Mouse (Mus musculus) lung, embryonic 14.5 days (tissue): ENCODE measurements at regions not wholly inside any gene's neighbourhood (a gene's known extent, or its start where the extent isn't known, plus 50 kb on each side); places are given as distances from the start of the nearest gene placed in this dataset.

ENCODE experiments used
- ATAC-seq: fragments of 200-750 bp; cut with Nextera tagmentation; 2 replicates; pipeline ENCODE4 v1.8.0; 2017; ENCODE audit warnings: mild to moderate bottlenecking, moderate TSS enrichment, moderate library complexity; ENCODE audit not compliant: insufficient read depth
- DNase-seq: peaks from one replicate; pipeline ENCODE4 v3.0.0-alpha.2; 2015
- H3K27ac ChIP-seq: fragments of 300-500 bp; sonication (generic); 2 replicates; pipeline ENCODE4 v1.5.1; 2014; ENCODE audit warnings: low read depth, mild to moderate bottlenecking, moderate library complexity
- H3K27me3 ChIP-seq: fragments of 300-500 bp; sonication (generic); 2 replicates; pipeline ENCODE4 v1.6.1; 2014; ENCODE audit warnings: low read length, control low read depth; ENCODE audit not compliant: insufficient read depth
- H3K36me3 ChIP-seq: fragments of 300-500 bp; sonication (generic); 2 replicates; pipeline ENCODE4 v1.6.1; 2014; ENCODE audit warnings: control low read depth; ENCODE audit not compliant: insufficient read depth
- H3K4me1 ChIP-seq: fragments of 300-500 bp; sonication (generic); 2 replicates; pipeline ENCODE4 v1.6.1; 2014; ENCODE audit warnings: antibody characterized with exemption, control low read depth; ENCODE audit not compliant: insufficient read depth
- H3K4me2 ChIP-seq: fragments of 300-500 bp; sonication (generic); 2 replicates; pipeline ENCODE4 v1.6.1; 2014; ENCODE audit warnings: mild to moderate bottlenecking
- H3K4me3 ChIP-seq: fragments of 300-500 bp; sonication (generic); 2 replicates; pipeline ENCODE4 v1.5.1; 2014; ENCODE audit warnings: low read depth, low read length
- H3K9ac ChIP-seq: fragments of 300-500 bp; sonication (generic); 2 replicates; pipeline ENCODE4 v1.6.1; 2014
- H3K9me3 ChIP-seq: fragments of 300-500 bp; sonication (generic); 2 replicates; pipeline ENCODE4 v1.6.1; 2016; ENCODE audit warnings: low read depth, low read length, control low read depth
- CTCF ChIP-seq: IDR thresholded peaks from 2 replicates; pipeline ENCODE4 v1.5.1; 2016; ENCODE audit warnings: antibody characterized with exemption, low read depth
- WGBS: fragments of 180-500 bp; shearing (Covaris S2); extraction: QIAGEN DNeasy Blood & Tissue Kit; methylation state at CpG from one replicate; pipeline ENCODE4 v1.1.7; 2014; 5-methylcytosine and 5-hydroxymethylcytosine counted together

DNA sequence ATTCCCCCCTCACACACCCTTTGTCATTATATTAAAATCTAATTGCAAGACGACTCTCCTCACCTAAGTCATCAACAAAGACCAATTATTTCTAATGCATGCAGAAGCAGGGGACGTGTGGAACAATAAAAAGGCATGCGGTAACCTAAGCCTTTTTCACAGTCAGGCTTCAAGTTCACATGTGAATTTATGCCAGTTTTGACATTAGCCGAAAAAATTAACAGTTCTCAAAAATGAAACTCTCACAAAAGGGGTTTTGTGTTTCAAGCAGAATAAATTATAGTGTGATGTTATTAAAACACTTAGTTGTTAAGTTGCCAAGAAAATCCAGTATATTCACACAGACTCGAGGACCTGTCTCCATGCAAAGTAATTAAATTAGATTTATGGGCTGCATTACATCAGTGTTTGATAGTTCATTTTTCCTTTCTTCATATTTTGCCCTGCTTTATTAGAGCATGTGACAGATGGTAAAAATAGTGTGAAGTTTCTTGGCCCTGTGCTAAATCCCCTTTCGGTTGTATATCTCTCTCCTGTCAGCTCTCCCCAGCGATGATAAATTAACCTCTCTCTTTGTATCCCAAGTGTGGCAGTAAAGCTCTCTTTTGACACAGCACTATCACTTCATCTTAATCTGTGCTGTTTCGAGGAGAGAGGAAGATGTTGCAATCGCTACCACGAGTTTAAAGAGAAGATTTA, 287.5 kb upstream of the Zfp703 start:
- 31% methylated on average over 10 of the region's 10 CpGs for WGBS
- TF ChIP-seq CTCF: no peak
- H3K27me3 ChIP-seq: 0 out of 2 replicates have a peak, but pooled peaks cover 3% of the 10 kb centered on the region
- ATAC-seq: no peak
- H3K4me1 ChIP-seq: no peaks in the 10 kb centered on the region
- H3K4me3 ChIP-seq: no peak overlapping the region
- H3K9me3 ChIP-seq: no peaks in the 10 kb centered on the region
- H3K9ac ChIP-seq: no peak overlapping the region
- H3K27ac ChIP-seq: no peak overlapping the region
- no peak for DNase-seq
- H3K4me2 ChIP-seq: no peak overlapping the region
- H3K36me3 ChIP-seq: no peaks in the 10 kb centered on the region

DNA sequence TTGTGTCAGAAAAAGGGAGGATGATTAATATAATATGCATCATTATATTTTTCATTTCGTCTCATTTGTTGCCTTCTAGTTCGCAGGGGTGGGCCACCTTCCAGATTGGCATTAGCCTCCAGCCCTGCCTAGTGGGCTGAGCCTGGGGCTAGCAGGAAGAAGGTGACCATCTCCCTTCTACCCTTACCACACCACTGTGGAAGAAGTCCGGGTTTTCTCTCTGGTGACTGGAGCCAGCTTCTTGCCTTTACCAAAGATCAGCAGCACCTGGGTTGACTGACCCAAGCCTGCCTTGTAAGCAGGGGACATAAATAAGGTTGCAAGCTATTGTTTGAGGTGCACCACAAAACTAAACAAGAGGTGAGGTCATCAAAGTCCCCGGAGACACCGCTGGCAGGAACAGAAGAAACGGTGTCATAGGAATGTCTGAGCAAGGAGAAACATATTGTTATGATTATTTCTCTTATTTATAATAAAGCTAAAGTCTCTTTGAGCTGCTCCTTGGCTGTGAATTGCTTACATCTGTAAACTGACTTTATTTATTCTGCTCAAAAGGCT, 286.9 kb upstream of the Zfp703 start:
- Histone ChIP-seq H3K9ac (no peak overlapping the region), H3K9me3 (no peaks in the 10 kb centered on the region), H3K4me3 (no peak overlapping the region), H3K4me2 (no peak overlapping the region), H3K27ac (no peak overlapping the region), H3K4me1 (no peaks in the 10 kb centered on the region), H3K36me3 (no peaks in the 10 kb centered on the region), H3K27me3 (0 out of 2 replicates have a peak, but pooled peaks cover 3% of the 10 kb centered on the region)
- TF ChIP-seq CTCF: no peak
- no peak for ATAC-seq
- WGBS: 39% methylated on average over 6 of the region's 6 CpGs
- DNase-seq: no peak

DNA sequence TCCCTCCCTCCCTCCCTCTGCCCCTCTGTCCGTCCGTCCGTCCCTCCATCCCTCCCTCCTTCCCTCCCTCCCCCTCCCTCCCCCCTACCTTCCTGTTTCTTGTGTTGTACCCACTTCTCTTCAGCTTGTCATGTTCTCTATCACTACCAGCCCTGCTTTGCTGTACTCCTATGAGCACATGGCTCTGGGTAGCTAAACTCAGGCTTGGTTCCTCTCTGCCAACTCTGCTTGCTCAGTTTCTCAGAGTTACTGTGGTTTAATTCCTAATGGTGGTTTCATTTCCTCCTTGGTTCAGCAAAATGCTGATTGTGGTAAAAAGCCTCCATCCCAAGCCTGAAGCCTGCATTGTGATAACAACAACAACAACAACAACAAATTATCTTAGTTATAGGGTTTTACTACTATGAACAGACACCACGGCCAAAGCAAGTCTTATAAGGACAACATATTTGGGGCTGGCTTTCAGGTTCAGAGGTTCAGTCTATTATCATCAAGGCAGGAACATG, 279.5 kb upstream of the Zfp703 start:
- no peak overlapping the region for H3K9ac ChIP-seq
- ATAC-seq (no peak), DNase-seq (no peak)
- WGBS: 84% methylated on average over 1 of the region's 4 CpGs
- TF ChIP-seq CTCF: no peak
- no peak overlapping the region for H3K4me2 ChIP-seq
- no peak overlapping the region for H3K4me3 ChIP-seq
- H3K27ac ChIP-seq: no peak overlapping the region
- H3K36me3 ChIP-seq: no peaks in the 10 kb centered on the region
- H3K27me3 ChIP-seq: no peaks in the 10 kb centered on the region
- no peaks in the 10 kb centered on the region for H3K4me1 ChIP-seq
- H3K9me3 ChIP-seq: no peaks in the 10 kb centered on the region

DNA sequence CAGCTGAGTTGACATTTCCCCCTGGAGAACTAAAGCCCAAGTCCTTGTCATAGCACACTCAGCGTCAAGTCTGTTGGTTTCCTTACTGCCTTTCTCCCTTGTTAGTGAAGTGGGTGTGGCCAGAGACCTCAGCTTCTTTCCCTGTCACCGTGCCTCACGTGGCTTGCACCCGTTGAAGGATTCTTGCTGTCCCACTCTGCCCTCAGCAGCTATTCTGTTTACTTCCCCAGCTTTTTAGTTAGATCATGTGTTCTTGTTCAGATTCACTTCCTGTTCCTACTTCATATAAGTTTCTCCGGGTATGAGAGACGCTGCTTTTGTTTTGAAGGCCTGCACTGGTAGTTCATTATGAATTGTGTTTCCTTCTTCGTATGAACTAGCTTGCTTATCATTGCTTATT, 278.5 kb upstream of the Zfp703 start:
- H3K36me3 ChIP-seq: no peaks in the 10 kb centered on the region
- no peaks in the 10 kb centered on the region for H3K9me3 ChIP-seq
- no peak for TF ChIP-seq CTCF
- H3K4me1 ChIP-seq: no peaks in the 10 kb centered on the region
- no peaks in the 10 kb centered on the region for H3K27me3 ChIP-seq
- no peak overlapping the region for H3K4me2 ChIP-seq
- no peak overlapping the region for H3K9ac ChIP-seq
- WGBS: 28% methylated on average over 7 of the region's 7 CpGs
- DNase-seq: no peak
- no peak overlapping the region for H3K27ac ChIP-seq
- no peak for ATAC-seq
- H3K4me3 ChIP-seq: no peak overlapping the region

DNA sequence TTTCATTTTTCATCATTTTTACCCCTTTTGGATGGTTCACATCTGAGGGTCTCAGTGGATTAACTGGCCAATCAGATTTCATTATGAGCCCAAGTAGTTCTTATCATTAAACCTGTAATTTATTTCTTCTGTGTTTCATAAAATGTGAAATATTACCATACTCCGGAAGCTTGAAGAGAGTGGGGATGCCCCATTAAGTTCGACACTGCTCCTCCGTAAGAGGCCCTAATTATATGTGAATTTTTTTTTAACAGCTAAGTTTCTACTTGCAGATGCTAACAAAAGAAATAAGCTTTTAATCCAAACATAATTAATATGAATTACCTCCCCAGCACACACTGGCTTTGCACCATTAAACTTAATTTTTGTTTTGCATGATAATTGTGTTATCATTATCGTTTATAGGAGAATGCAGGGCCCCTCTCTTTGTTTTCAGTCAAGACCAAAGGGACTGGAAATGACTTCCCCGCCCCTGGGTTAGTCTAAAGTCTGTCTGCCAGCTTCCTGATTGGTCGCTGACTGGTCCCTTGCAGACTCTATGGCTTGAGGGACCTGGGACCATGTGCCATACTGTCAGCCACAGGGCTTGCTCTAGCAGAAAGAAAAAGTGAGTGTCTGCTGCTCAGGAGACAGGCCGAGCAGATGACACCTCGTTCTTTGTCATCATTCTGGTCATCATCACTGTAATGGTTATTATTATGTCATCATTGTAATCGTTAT, 270.9 kb upstream of the Zfp703 start:
- DNase-seq (no peak), ATAC-seq (no peak)
- no peak overlapping the region for H3K4me3 ChIP-seq
- H3K36me3 ChIP-seq: no peaks in the 10 kb centered on the region
- no peaks in the 10 kb centered on the region for H3K9me3 ChIP-seq
- H3K27ac ChIP-seq: no peak overlapping the region
- 59% methylated on average over 9 of the region's 9 CpGs for WGBS
- no peaks in the 10 kb centered on the region for H3K27me3 ChIP-seq
- H3K4me2 ChIP-seq: no peak overlapping the region
- TF ChIP-seq CTCF: no peak
- H3K4me1 ChIP-seq: no peaks in the 10 kb centered on the region
- no peak overlapping the region for H3K9ac ChIP-seq

DNA sequence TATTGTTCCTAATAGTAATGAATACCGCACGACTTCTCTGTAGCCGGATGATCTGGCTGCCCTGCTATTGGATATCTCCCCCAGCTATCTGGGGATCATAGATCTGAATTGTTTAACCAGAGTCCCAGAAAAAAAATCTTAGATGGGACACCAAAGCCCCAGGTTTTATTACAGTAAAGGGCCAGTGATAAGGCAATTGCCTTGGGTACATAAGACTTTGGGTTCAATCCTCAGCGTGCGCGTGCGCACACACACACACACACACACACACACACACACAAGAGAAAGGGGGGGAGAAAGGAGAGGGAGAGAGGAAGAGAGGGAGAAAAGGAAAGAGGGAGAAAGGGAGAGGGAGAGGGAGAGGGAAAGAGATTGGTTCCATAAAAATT, 270.4 kb upstream of the Zfp703 start:
- H3K4me2 ChIP-seq: no peak overlapping the region
- TF ChIP-seq CTCF: no peak
- ATAC-seq (no peak), DNase-seq (no peak)
- no peak overlapping the region for H3K27ac ChIP-seq
- H3K4me1 ChIP-seq: no peaks in the 10 kb centered on the region
- no peaks in the 10 kb centered on the region for H3K27me3 ChIP-seq
- WGBS: 82% methylated on average over 7 of the region's 7 CpGs
- H3K4me3 ChIP-seq: no peak overlapping the region
- no peaks in the 10 kb centered on the region for H3K9me3 ChIP-seq
- H3K9ac ChIP-seq: no peak overlapping the region
- no peaks in the 10 kb centered on the region for H3K36me3 ChIP-seq

DNA sequence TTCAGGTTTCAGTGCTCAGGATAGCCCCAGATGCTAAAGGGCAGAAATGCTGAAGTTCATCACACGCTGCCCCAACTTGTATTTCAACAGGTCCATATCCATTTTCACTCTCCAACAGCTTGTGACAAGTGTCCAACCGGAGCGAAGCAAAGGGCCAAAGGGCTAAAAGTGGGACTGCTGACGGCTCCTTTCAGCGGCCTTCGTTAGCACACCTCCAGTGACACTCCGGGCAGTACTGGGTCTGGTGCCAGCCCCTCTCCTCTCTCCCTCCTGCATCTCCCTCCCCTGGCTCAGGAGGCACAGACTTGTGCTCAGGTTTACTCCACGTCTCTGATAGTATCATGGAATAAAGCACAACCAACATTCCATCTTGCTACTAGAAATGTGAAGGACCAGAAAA, 263.3 kb upstream of the Zfp703 start:
- Histone ChIP-seq H3K9me3 (no peaks in the 10 kb centered on the region), H3K4me2 (no peak overlapping the region), H3K4me1 (no peaks in the 10 kb centered on the region), H3K27ac (no peak overlapping the region), H3K36me3 (no peaks in the 10 kb centered on the region), H3K4me3 (no peak overlapping the region), H3K9ac (no peak overlapping the region), H3K27me3 (no peaks in the 10 kb centered on the region)
- no peak for TF ChIP-seq CTCF
- DNase-seq (no peak), ATAC-seq (no peak)
- 77% methylated on average over 8 of the region's 8 CpGs for WGBS
